In the genomic region with DNA sequence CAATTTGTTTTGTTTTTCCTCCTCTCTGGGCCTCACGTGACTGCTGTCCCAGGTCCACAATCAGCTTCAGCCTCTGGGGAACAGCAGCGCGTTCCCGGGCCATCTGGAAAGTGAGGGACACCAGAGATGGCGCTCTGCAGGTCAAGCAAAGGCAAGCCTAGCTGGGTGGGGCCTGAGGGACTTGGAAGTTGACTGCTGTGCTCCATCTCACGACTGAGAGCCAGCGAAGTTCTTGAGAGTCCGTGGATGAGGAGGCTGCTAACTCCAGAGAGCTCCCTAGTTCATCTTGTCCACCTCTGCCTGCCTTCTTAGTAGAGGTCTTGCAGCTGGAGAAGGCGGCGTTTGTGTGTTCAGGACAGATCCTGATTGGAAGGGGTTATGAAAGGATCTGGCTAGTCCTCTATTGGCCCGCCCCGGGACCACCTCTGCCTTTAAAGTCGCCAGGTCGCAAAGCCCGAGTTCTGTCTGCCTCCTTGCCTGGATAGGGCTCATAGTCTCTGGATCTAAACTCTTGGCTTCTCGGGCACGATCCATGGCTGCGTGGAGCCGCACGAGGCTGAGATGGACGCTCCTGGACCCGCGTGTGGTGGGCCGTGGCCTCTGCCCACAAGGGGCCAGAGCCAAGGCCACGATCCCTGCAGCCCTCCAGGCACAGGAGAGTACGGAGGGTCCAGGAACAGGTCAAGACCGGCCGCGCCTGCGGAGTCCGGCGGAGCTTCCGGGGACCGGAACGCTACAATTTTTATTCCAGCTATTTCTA, we compare ENCODE assay signal across 8 mouse cellular contexts. TPM values are rescaled to one million over a fixed set of nuclear protein-coding genes. Genes with fewer than 3 reads are reported as not detected.
DNase-seq lines count a peak whose midpoint lies in the region.

A gene (plus strand): TSS at position 476 of the 760 bp plus-strand sequence.

- peak within 1 kb of the TSS; percentile 86 for H3K27ac ChIP-seq in hindbrain, embryonic 10.5 days

- peak; percentile 54 for DNase-seq in R1 (ENCODE audit: low read depth, low spot score)
- DNase-seq in cerebellum, adult 9-11 months, result peak; percentile 11
- peak; percentile 4 to 9 for DNase-seq in frontal cortex, postnatal 25 days (ENCODE audit: low spot score in 2 of 2)
- DNase-seq in hindbrain, embryonic 10.5 days (ENCODE audit: low spot score), result peak; percentile 72
- peak; percentile 16 to 19 for DNase-seq in layer of hippocampus, adult 8-10 months (ENCODE audit: low spot score in 2 of 2)
- DNase-seq in lung, postnatal 25 days (ENCODE audit: low spot score), result peak; percentile 60
- peak; percentile 47 for DNase-seq in ovary, postnatal 14 days (ENCODE audit: low spot score)
- DNase-seq in thymus, postnatal 10 days (ENCODE audit: low spot score in 2 of 2), result no peak

- H3K4me1 ChIP-seq in hindbrain, embryonic 10.5 days (replicated peaks), result peaks cover 22% of the 10 kb centered on the region

- no peaks in the 10 kb centered on the region for H3K36me3 ChIP-seq in hindbrain, embryonic 10.5 days

- 4% methylated on average over 35 of the region's 35 CpGs for WGBS in hindbrain, embryonic 10.5 days

- peaks cover 22% of the 10 kb centered on the region; the same call in 1 of the 2 replicates for H3K27me3 ChIP-seq in hindbrain, embryonic 10.5 days (ENCODE audit: insufficient read depth, poor library complexity, severe bottlenecking)

- H3K9me3 ChIP-seq in hindbrain, embryonic 10.5 days, result no peaks in the 10 kb centered on the region

- peak within 1 kb of the TSS; percentile 73 for H3K4me3 ChIP-seq in hindbrain, embryonic 10.5 days

RNA-seq across cellular contexts. Expression of the gene that starts here (rescaled TPM):
- 7.4 and 8.4 TPM in 2 replicates for polyA plus RNA-seq in hindbrain, embryonic 10.5 days (2016; fragmentation: Nextera tagmentation; extraction: Ambion mirVana)
- total RNA-seq in layer of hippocampus, adult 8-10 months (2022), result 1 to 10 TPM; 6.0 to 7.1 (median 7.0) TPM

Comparison
In these comparisons a context has a peak if more than half of its experiments do, and no peak if none do; other contexts are left out.
1. DNase-seq: peak in R1 (single experiment), cerebellum, adult 9-11 months (single experiment), frontal cortex, postnatal 25 days (2 of 2), hindbrain, embryonic 10.5 days (single experiment), layer of hippocampus, adult 8-10 months (2 of 2), lung, postnatal 25 days (single experiment) and ovary, postnatal 14 days (single experiment); none in thymus, postnatal 10 days (0 of 2).